Mouse (Mus musculus) brain, adult 2 months (tissue): ENCODE data around the gene Pfn4.
"Not testable (repeated sequence)": the region's sequence is repeated elsewhere in the genome, so short reads cannot be mapped to it uniquely, and the experiment has no call there.

ENCODE experiments used
- DNase-seq: peaks from one replicate; pipeline ENCODE4 v3.0.0; 2011; ENCODE audit warnings: low read depth, low spot score

The Pfn4 gene

DNA sequence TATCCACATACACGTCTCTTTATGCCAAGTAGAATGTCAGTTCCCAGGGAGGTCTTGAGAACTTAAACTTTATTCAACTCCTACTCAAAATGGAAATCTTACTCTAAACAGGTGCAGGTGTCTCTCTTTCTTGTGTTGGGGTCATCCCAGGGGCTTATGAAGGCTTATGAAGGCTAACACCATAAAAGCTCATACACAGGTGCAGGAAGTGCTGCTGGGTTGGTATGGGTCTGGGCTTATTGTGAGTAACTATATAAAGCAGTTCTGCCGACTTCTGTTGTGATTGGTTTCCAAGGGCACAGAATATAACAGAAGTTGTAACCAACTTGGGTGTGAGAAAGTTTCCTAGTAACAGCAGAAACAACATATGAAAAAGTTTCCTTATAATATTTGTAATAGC is 15.6 kb downstream of the Pfn4 start:
- no peak for DNase-seq

DNA sequence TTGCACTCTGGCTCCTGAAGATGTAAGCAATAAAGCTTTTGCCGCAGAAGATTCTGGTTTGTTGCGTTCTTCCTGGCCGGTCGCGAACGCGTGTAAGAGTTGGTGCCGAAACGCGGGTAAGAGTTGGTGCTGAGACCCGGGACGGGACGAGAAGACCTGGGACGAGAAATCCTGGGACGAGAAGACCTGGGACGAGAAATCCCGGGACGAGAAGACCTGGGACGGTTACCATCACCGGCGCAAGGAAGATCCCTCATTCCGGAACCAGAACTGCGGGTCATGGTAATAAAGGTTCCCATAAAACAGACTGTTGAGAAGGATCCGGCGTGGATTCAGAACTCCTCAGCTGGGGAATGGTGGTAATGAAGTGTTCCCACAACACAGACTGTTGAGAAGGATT is 19.3 kb downstream of the Pfn4 start:
- DNase-seq: not testable (repeated sequence)

DNA sequence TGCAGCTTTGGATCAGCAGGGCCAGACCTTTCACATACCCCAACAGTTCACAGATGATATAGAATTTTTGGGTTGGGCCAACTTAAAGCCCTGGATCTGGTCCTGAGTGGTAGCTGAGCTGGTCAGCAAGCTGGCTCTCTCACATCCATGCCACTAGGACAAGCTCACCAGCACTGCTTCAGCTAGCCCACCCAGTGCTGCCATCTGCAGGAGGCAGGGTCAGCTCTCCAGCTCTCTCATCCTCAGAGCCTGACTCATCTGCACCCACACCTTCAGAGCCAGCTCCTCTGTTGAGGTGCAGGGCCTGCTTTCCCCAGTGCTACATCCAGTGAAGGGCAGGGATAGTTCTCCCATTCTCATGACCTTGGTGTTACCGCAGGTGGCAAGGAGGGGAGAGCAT is 24.9 kb downstream of the Pfn4 start:
- peak; percentile 61 for DNase-seq

DNA sequence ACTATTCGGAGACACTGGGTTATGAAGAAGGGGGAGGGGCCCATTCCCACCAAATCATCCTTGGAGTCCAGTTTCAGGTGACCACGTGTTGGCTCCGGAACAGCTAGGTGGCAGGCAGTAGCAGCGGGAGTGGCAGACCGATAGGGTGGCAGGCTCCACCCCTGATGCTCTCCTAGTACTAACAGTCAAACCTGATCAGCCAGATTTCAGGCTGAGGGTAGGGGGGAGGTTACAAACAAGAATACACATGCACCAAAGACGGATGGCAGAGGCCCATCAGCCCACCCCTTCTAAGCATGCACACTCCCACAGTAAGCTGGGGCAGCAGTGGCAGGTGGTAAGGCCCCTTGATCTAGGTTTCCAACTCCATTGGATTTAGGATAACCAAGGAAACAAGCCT is 28.6 kb downstream of the Pfn4 start:
- not testable (repeated sequence) for DNase-seq

DNA sequence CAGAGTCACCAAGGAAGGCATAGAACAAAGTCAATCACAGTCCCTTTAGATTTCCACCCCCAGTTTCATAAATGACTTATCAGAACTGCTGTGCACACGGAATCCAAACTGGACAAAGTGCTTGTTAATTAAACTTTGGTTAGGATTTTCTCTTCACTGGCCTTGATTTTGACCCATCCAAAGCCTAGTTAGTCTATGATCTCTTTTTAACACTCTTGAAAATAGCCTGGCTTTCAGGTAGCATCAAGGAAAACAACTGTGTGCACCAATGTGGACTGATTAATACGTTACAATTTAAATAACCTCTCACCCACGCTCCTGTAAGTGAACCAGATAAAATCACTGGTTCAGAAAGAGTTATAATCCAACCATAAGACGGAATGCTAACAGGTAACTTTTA is 42.2 kb downstream of the Pfn4 start:
- no peak for DNase-seq

DNA sequence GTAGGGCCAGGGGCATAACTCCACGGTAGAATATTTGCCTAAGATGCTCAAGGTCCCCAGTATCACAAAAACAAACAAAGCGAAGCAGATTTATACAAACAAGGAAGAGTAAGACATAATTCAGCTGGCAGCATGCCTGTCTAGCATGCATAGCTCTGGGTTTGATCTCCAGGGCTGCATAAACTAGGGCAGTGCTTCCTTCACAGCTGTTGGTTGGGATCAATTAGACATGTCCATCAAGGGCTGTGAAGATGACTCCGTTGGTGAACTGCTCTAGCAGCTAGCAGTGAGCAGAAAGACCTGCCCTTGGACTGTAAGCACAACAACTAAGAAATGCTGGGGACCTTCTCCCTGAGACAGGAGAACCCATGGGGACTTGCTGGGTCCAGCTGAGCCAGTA is 42.9 kb downstream of the Pfn4 start:
- no peak for DNase-seq

DNA sequence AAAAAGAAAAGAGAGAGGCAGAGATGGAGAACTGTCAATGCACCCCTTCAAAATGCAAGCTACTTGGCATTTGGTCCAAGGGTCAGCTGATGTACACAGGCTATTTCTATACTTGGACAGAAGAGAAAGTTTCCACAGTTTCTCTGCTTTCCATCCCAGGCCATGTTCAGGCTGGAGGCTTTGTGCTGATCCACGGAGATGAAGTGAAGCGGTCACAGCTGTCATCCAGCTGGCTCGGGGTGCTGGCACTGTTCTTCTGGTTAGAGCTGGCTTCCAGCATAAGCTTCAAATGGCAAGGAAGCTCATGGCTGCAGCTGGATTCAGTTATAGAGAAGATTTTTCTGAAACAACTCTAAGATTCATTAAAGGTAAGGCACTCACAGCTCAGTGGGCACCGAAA is 44.8 kb downstream of the Pfn4 start:
- peak; percentile 17 for DNase-seq

DNA sequence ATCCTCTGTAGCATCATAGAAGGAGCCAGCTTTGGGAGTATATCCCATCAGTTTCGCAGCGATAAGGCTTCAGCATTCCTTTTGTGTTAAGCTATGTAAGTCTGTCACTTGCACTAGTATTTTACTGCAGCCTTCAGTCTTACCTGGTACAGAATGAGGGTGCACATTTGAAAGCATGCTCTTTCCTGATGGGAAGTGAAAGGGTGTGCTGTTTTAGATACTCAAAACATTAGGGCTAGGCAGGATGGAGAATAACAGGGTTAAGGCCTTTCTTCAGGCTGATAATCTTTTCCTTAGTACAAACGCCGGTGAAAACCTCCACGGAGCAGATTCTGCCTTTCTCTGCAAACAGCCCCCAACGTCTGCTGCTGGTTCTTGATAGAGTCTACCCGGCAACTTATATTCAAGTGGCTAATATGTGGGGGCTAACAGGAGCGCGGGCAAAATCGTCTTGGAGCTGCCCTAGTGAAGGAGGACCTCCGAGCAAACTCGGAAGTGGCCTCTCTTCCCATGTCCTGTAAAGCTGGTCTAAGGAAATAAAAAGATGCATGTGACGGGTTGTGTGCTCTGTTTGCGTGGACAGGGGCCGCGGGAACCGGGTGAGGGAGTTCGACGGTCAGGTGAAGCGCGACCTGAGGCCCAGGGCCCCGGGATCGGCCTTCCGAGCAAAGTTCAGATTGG is 48.0 kb downstream of the Pfn4 start:
- DNase-seq: no peak

DNA sequence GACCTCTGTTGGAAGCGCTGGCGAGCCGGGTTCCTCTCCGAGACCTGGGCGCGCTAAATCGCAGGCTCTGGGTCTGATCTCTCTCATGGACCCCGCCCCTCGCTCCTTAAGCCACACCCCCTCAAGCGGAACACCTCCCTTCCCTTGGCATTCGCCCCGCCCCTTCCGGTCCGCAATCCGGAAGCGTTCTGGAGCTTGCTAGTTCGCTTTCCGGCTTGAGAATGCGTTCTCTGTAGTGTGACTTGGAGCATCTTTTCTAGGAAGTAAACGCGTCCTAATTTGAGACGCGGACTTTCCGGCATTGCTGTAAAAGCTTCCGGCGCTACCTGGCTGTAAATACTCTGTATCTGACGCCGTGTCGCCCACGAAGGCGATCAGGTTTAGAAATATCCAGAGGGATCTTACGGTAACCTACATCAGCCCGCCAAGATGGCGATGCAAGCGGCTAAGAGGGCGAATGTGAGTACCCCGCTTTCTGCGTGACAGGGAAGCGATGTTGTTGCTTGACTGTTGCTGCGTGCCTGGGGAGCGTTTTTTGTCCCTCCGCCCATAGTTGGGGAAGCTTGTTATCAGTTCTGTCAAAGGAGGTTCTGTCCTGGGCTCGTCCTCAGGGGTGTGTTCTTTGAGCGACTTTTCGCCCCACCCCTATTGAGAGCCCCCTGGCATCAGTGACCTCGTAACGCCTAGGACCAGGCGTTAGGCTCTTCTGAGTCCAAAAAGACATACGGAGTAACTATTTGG is 48.7 kb downstream of the Pfn4 start, which contains the start of gene Sf3b6:
Sf3b6 (plus strand) TSS at position 184 of the 741 bp plus-strand sequence.
- DNase-seq: peak; percentile 99

DNA sequence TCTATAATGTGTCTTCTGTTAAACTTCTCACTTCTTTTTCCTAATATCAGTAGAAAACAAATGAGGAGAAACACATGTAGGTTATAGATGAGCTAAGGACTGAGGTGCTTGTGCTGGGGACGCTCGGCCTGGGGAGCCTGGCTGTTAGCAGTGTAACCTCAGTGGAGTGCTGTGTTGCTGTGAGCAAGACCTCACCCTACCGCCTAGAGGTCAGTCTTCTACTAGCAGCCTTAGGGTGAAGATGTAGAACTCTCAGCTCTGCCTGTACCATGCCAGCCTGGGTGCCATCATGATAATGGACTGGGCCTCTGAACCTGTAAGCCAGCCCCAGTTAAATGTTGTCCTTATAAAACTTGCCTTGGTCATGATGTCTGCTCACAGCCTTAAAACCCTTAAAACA is 58.4 kb downstream of the Pfn4 start:
- no peak for DNase-seq
